Mouse (Mus musculus) heart, postnatal 0 days (tissue): ENCODE measurements around the gene Zmynd19.

Experiments used
- CTCF ChIP-seq: IDR thresholded peaks from 2 replicates; pipeline ENCODE4 v1.5.1; 2016; ENCODE audit warnings: antibody characterized with exemption, control low read depth, low read depth
- EP300 ChIP-seq: IDR thresholded peaks from 2 replicates; pipeline ENCODE4 v1.6.1; 2016; ENCODE audit warnings: antibody characterized with exemption, low read depth

GRCm38 (mm10) chr2:24910481-24910880, 39.1 kb upstream of the Zmynd19 start:
- TF ChIP-seq EP300 (no peak), CTCF (no peak)
